Mouse (Mus musculus) C2C12 (cell line): ENCODE data around the gene Emc3.

Experiments used
- CEBPB ChIP-seq: IDR thresholded peaks from one replicate; pipeline ENCODE4 v1.6.1; 2011; ENCODE audit warnings: low read depth, mild to moderate bottlenecking, control low read depth, moderate library complexity
- CTCF ChIP-seq: IDR thresholded peaks from one replicate; pipeline ENCODE4 v1.5.1; 2011; ENCODE audit not compliant: control insufficient read depth, insufficient read depth, insufficient read length
- MAX ChIP-seq: IDR thresholded peaks from one replicate; pipeline ENCODE4 v1.6.1; 2011; ENCODE audit warnings: mild to moderate bottlenecking, control low read depth
- MYOD1 ChIP-seq: IDR thresholded peaks from one replicate; pipeline ENCODE4 v1.6.1; 2011; ENCODE audit warnings: low read depth; ENCODE audit not compliant: control insufficient read depth, insufficient read length
- MYOG ChIP-seq: IDR thresholded peaks from one replicate; pipeline ENCODE4 v1.6.1; 2011; ENCODE audit not compliant: control insufficient read depth, insufficient read length; ENCODE audit errors: extremely low read depth
- USF1 ChIP-seq: IDR thresholded peaks from one replicate; pipeline ENCODE4 v1.6.1; 2011; ENCODE audit warnings: low read depth, mild to moderate bottlenecking, control low read depth, moderate library complexity

DNA sequence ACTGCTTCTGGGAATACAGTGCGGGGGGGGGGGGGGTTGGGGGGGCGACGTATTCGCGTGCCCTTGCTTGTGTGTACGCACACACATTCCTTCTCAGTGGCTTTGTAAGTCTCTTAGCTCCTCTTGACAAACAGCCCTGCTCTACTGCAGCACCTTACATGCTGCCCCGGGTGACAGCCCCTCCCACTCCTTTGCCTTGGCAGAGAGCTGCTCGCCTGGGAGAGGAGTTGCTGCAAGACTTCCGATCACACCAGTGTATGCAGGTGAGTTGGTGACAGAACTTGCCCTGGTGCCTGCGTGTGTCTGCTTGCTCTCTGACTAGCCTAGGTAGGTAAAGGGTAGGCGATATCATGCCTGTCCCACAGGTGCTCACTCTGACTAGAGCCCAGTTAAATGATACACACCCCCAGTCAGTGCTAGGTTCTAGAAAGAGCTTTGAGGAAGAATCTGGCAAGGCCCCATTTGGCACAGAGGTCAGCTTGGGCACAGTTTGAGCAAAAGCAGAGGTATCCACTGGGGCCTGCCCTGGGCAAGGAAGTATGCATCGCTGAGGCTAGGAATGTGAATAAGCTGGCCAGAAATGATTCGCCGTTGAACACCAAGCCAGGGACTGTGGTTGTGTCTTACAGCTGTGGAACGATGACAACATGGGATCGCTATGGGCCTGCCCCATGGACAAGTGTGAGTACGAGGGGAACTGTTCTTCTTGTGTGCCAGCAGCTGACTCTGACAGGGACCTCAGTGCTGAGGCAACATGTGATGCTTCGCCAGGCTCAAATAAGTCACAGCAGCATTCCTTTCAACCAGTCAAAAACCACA lies 50.7 kb downstream of the Emc3 start:
- TF ChIP-seq CTCF, result no peak
- no peak for TF ChIP-seq CEBPB
- TF ChIP-seq USF1, result peak; percentile 65
- no peak for TF ChIP-seq MAX
- peak; percentile 87 for TF ChIP-seq MYOD1
- TF ChIP-seq MYOG, result no peak
